Mouse (Mus musculus): ENCODE measurements around the gene Ap5z1.

Ap5z1 gene

DNA sequence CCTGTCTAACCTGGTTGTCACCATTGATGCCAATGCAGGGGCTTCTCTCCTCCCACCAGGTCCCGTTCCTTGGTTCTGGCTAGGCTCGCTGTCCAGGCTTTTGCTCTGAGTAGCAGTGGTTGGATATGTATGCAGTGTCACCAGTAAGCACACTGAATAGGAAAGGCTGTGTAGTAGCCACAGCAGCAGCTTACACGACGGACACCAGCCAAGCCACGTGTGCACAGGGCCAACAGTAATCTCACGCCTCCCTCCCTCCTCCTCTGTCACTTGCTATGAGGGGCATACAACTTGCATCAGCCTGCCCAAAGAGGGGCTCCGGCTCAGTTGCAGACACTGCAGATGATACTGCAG lies 46.3 kb downstream of the Ap5z1 start:
- in situ Hi-C loops (cut with MseI, MboI): no loop called here

DNA sequence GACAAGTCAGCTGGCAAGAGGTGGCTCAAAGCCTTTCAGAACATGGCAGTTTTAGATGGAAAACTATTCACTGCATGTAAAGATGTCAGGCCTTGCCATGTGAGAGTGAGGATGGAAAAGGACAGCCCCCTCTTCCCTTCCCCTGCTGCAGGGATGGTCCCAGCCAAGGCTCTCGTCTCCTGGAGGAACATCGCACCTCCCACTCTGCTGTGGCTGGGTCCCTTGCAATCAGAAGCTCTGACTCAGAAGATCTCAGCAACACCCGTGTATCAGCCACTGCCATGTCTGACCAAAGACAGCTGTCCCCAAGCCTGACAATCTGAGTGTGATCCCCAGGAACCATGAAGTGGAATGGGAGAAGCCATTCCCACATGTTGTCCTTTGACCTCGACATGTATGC lies 48.4 kb downstream of the Ap5z1 start:
- in situ Hi-C loops (cut with MseI, MboI): no loop called here

GRCm38 (mm10) chr5:142518973-142519372 lies 55.2 kb downstream of the Ap5z1 start:
- in situ Hi-C loops (cut with MseI, MboI): no loop called here

- in situ Hi-C loops (cut with MseI, MboI): no loop called here
Measured at GRCm38 (mm10) chr5:142520360-142520759, 56.6 kb downstream of the Ap5z1 start.

GRCm38 (mm10) chr5:142521195-142521866 lies 57.6 kb downstream of the Ap5z1 start:
- in situ Hi-C loops (cut with MseI, MboI): no loop called here

GRCm38 (mm10) chr5:142524711-142525464 lies 61.1 kb downstream of the Ap5z1 start:
- in situ Hi-C loops (cut with MseI, MboI): no loop called here

Data from mouse trophoblast stem cell (cell line).